Mouse (Mus musculus) cerebellum, adult 2 months (tissue): ENCODE measurements around the gene Snx8. TPM values are rescaled to one million over a fixed set of nuclear protein-coding genes. Genes with fewer than 3 reads are reported as not detected.

Source experiments
- DNase-seq, 2 experiments: peaks; one replicate each; pipeline ENCODE4 v3.0.0; 2021
- H3K27ac ChIP-seq: fragments of 200-500 bp; 2 replicates; pipeline ENCODE4 v1.5.1; 2012; ENCODE audit warnings: low read length, control low read depth, inconsistent platforms; ENCODE audit not compliant: insufficient read depth
- H3K27me3 ChIP-seq: fragments of 200-500 bp; 2 replicates; pipeline ENCODE4 v1.6.1; 2012; ENCODE audit warnings: inconsistent platforms, mild to moderate bottlenecking, low read length, moderate library complexity; ENCODE audit not compliant: control insufficient read depth, insufficient read depth
- H3K4me1 ChIP-seq: fragments of 200-500 bp; 2 replicates; pipeline ENCODE4 v1.6.1; 2011; ENCODE audit warnings: low read length; ENCODE audit not compliant: control insufficient read depth, insufficient read depth
- H3K4me3 ChIP-seq: fragments of 200-500 bp; replicated peaks from 2 replicates; pipeline ENCODE3; 2011; ENCODE audit warnings: mild to moderate bottlenecking, low read depth, low read length, control low read depth; ENCODE audit not compliant: insufficient read depth
- CTCF ChIP-seq: fragments of 200-500 bp; IDR thresholded peaks from 2 replicates; pipeline ENCODE4 v1.5.1; 2011; ENCODE audit warnings: low read depth, mild to moderate bottlenecking, control low read depth, low read length, moderate library complexity, borderline replicate concordance; ENCODE audit not compliant: insufficient read depth
- POLR2A ChIP-seq: fragments of 200-500 bp; IDR thresholded peaks from 2 replicates; pipeline ENCODE4 v1.6.1; 2011; ENCODE audit warnings: low read length, control low read depth, borderline replicate concordance; ENCODE audit not compliant: insufficient read depth
- WGBS: fragments of 180-500 bp; shearing (Covaris S2); methylation state at CpG from one replicate; pipeline ENCODE4 v1.1.7; 2018; 5-methylcytosine and 5-hydroxymethylcytosine counted together
- polyA plus RNA-seq: library from polyadenylated mRNA; depleted of rRNA; stranded (reverse); fragments of >200 nt; gene quantifications from 2 replicates; pipeline ENCODE4 v1.2.3, GENCODE M21; 2012

The Snx8 gene
- polyA plus RNA-seq, 1 experiment, result 15.4 TPM

GRCm38 (mm10) chr5:140391981-140392380, 2.9 kb upstream of the Snx8 start:
- Histone ChIP-seq H3K4me1 (0 out of 2 replicates have a peak, but pooled peaks cover 3% of the 10 kb centered on the region), H3K4me3 (no peak overlapping the region), H3K27ac (no peak overlapping the region), H3K27me3 (no peaks in the 10 kb centered on the region)
- TF ChIP-seq CTCF (no peak), POLR2A (no peak)
- WGBS, result 90% methylated on average over 5 of the region's 5 CpGs
- no peak for DNase-seq

DNA sequence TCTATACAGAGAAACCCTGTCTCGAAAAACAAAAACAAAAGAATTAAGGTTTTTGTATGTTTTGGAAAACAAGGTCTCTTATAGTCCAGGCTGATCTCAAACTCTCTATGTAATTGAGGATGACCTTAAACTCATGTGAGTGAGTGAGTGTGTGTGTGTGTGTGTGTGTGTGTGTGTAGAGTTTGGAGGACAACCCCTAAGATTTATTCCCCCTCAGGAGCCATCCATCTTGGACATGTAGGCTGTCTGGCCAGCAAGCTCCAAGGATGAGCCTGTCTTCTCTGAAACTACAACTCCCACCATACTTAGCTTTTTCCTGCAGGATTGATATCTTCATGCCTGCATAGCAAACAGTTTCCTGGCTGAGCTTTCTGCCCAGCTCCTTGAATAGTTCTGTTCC, 2.4 kb upstream of the Snx8 start:
- Histone ChIP-seq H3K27me3 (no peaks in the 10 kb centered on the region), H3K4me3 (no peak overlapping the region), H3K4me1 (0 out of 2 replicates have a peak, but pooled peaks cover 5% of the 10 kb centered on the region), H3K27ac (no peak overlapping the region)
- WGBS, result 68% methylated on average over 1 of the region's 1 CpGs
- no peak for DNase-seq
- TF ChIP-seq CTCF (no peak), POLR2A (no peak)

DNA sequence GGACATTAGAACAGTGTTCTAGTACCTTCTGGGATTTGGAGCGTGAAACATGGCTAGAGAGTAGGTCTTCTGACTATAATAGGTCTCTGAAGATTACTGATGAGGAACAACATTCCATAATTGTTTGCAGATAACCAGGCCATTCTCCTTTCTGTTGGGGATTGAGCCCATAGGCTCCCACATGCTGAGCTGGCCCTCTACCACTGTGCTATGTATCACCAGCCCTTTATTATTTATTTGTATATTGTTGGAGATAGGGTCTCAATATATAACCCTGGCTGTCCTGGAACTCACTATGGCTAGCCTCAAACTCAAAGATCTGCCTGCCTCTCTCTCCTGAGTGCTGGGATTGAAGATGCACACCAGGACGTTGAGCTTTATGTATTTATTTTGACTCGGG, 585 bp upstream of the Snx8 start:
- Histone ChIP-seq H3K4me3 (peak overlapping the region; percentile 60), H3K27me3 (no peaks in the 10 kb centered on the region), H3K27ac (no peak overlapping the region), H3K4me1 (0 out of 2 replicates have a peak, but pooled peaks cover 5% of the 10 kb centered on the region)
- DNase-seq, result no peak
- TF ChIP-seq POLR2A (no peak), CTCF (no peak)
- WGBS, result 52% methylated on average over 3 of the region's 3 CpGs

DNA sequence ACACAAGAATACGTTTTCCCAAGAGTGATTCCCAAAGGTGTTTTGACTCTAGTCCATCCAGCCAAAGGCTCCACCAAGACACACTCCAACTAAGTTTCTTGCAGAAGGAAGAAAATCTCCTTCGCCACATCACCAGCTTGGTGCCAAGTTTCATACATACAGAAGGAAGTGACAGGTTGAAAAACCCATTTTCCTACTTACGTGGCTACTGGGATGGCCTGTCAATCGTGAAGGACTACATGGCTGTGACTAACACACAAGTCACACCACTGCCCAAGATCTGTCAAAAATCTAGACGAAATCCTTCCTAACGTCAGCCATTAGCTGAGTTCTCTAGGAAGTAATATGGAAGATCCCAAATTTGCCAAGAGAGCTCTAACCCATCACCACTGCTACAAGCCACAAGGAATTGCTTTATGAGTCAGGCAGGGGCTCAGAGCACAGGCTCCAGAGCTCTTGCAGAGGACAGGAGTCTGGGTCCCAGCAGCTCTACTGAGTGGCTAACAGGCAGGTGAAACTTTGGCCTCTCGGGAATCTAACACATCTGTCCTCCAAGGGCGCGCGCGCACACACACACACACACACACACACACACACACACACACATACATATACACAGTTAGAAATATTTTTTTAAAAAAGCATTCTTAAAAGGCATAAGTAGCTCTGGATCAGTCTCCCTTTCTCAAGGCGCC, 1.1 kb downstream of the Snx8 start:
- WGBS, result 67% methylated on average over 12 of the region's 12 CpGs
- no peak for DNase-seq
- no peak overlapping the region for H3K4me3 ChIP-seq
- H3K27ac ChIP-seq, result no peak overlapping the region
- H3K4me1 ChIP-seq, result 0 out of 2 replicates have a peak, but pooled peaks cover 5% of the 10 kb centered on the region
- TF ChIP-seq CTCF (no peak), POLR2A (no peak)
- H3K27me3 ChIP-seq, result no peaks in the 10 kb centered on the region

DNA sequence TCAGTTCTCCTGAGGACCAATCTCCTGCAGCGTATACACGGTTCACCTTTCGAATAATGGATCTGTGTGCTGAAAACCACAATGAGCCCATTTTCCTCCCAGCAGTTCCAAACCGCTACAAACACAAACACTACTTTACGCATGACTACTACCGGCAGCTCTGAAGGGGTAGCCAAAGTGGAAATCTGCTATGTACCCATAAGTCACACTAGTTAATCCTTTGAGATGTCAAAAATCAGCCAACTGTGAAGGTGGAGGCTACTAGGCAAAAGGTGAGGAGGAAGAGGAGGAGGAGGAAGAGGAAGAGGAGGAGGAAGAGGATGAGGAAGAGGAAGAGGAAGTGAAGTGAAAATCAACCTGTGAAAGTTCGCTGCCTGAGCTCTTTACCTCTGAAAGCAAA, 1.8 kb downstream of the Snx8 start:
- TF ChIP-seq CTCF, result no peak
- TF ChIP-seq POLR2A, result no peak
- H3K27me3 ChIP-seq, result no peaks in the 10 kb centered on the region
- 0 out of 2 replicates have a peak, but pooled peaks cover 5% of the 10 kb centered on the region for H3K4me1 ChIP-seq
- DNase-seq, result no peak
- H3K27ac ChIP-seq, result no peak overlapping the region
- WGBS, result 87% methylated on average over 7 of the region's 7 CpGs
- H3K4me3 ChIP-seq, result no peak overlapping the region

DNA sequence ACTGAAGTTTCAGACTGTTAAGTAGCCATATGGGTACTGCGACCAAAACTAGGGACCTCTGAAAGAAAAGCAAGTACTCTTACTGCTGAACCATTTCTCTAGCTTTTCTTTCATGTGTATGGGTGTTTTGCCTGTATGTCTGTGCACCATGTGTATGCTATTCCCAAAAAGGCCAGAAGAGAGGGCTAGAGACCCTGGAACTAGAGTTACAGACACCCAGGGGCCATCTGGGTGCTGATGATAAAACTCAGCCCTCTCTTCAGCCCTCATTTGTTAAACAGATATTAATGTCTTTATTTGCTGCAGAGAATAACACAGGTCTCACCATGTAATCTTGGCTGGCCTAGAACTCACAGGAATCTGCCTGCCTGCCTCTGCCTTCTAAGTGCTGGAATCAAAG, 4.6 kb downstream of the Snx8 start:
- no peak overlapping the region for H3K4me3 ChIP-seq
- no peak for DNase-seq
- TF ChIP-seq CTCF (no peak), POLR2A (no peak)
- 0 out of 2 replicates have a peak, but pooled peaks cover 5% of the 10 kb centered on the region for H3K4me1 ChIP-seq
- 90% methylated on average over 1 of the region's 1 CpGs for WGBS
- no peak overlapping the region for H3K27ac ChIP-seq
- H3K27me3 ChIP-seq, result no peaks in the 10 kb centered on the region

DNA sequence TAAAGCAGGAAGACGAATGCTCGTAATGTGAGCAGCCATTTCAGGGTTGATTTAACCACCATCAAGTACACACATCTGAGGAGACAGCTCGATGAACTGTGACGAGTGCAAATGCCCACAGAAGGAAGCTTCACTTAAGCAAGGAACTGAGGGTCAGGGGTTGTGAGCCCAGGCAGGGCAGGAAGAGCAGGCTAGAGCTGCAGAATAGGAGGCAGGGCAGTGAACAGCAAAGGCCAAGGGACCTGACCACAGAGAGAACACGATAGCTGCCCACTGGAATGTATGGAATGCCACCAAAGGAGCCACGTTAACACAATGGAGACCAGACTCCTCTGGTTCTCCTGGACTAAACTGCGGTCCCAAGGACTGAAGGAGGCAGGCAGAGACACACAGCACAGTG, 5.5 kb downstream of the Snx8 start:
- DNase-seq, result no peak
- WGBS, result 39% methylated on average over 7 of the region's 7 CpGs
- TF ChIP-seq CTCF, result no peak
- no peak for TF ChIP-seq POLR2A
- Histone ChIP-seq H3K27me3 (no peaks in the 10 kb centered on the region), H3K4me1 (0 out of 2 replicates have a peak, but pooled peaks cover 2% of the 10 kb centered on the region), H3K4me3 (no peak overlapping the region), H3K27ac (no peak overlapping the region)

GRCm38 (mm10) chr5:140382688-140383087, 6.4 kb downstream of the Snx8 start:
- TF ChIP-seq CTCF (no peak), POLR2A (no peak)
- Histone ChIP-seq H3K4me3 (no peak overlapping the region), H3K4me1 (0 out of 2 replicates have a peak, but pooled peaks cover 2% of the 10 kb centered on the region), H3K27ac (no peak overlapping the region), H3K27me3 (no peaks in the 10 kb centered on the region)
- no peak for DNase-seq
- 95% methylated on average over 6 of the region's 6 CpGs for WGBS
